Mouse (Mus musculus) ovary, adult 2 months (tissue): ENCODE measurements around the gene Gm11238. TPM values are rescaled to one million over a fixed set of nuclear protein-coding genes. Genes with fewer than 3 reads are reported as not detected.

Experiments used
- polyA plus RNA-seq: library from polyadenylated mRNA; depleted of rRNA; stranded (reverse); fragments of >200 nt; gene quantifications from 2 replicates; pipeline ENCODE4 v1.2.3, GENCODE M21; 2012; rRNA removed

Gm11238 gene
- not detected in 2 replicates for polyA plus RNA-seq

GRCm38 (mm10) chr4:73607581-73607980, at the start of gene Gm11238:
Gene Gm11238 (plus strand): TSS chr4:73607881.

GRCm38 (mm10) chr4:73622684-73623083, 15.0 kb downstream of the Gm11238 start, which contains the start of gene Gm11237:
Gene Gm11237 (plus strand): TSS chr4:73622984.

GRCm38 (mm10) chr4:73637821-73638220, 30.1 kb downstream of the Gm11238 start, which contains the start of gene Gm11236:
Gene Gm11236 (plus strand): TSS chr4:73638121.

GRCm38 (mm10) chr4:73668054-73668453, 60.4 kb downstream of the Gm11238 start, which contains the start of gene Gm11239:
Gene Gm11239 (plus strand): TSS chr4:73668354.

GRCm38 (mm10) chr4:73683216-73683615, 75.5 kb downstream of the Gm11238 start, which contains the start of gene Gm428:
Gene Gm428 (plus strand): TSS chr4:73683516.

Other genes with a start within 250 kb of the Gm11238 start
- gene Gm11487, start 202.8 kb upstream of the Gm11238 start, polyA plus RNA-seq, result not detected in 2 replicates
- not detected in 2 replicates for gene Gm11237, start 15.1 kb downstream of the Gm11238 start, polyA plus RNA-seq
- not detected in 2 replicates for gene Gm11236, start 30.2 kb downstream of the Gm11238 start, polyA plus RNA-seq
- not detected in 2 replicates for gene Gm11239, start 60.5 kb downstream of the Gm11238 start, polyA plus RNA-seq
- not detected in 2 replicates for gene Gm428, start 75.6 kb downstream of the Gm11238 start, polyA plus RNA-seq
- 1.6 and 2.4 TPM in 2 replicates for gene Rasef, start 183.1 kb downstream of the Gm11238 start, polyA plus RNA-seq